Mouse (Mus musculus): ENCODE results near the gene Pla2g4e. TPM values are rescaled to one million over a fixed set of nuclear protein-coding genes. Genes with fewer than 3 reads are reported as not detected.
"Not testable (repeated sequence)": the region's sequence is repeated elsewhere in the genome, so short reads cannot be mapped to it uniquely, and the experiment has no call there.

Gene Pla2g4e
- polyA plus RNA-seq, 1 experiment from 2014 or later, result not detected

- no peaks in the 10 kb centered on the region for H3K9me3 ChIP-seq (replicated peaks; ENCODE audit: low read length)
- DNase-seq (ENCODE audit: low spot score) (no peak), ATAC-seq (replicated peaks; ENCODE audit: low FRiP score, low read depth) (no peak)
- H3K4me3 ChIP-seq (replicated peaks; ENCODE audit: low read depth, low read length), result no peak overlapping the region
- no peak overlapping the region for H3K4me2 ChIP-seq (ENCODE audit: low read length)
- no peak overlapping the region for H3K27ac ChIP-seq
- no peak for TF ChIP-seq CTCF (IDR thresholded peaks at IDR 0.05; ENCODE audit: low read depth)
- H3K9ac ChIP-seq (ENCODE audit: low read depth, low read length), result no peak overlapping the region
- H3K27me3 ChIP-seq (ENCODE audit: insufficient read depth, low read length), result no peaks in the 10 kb centered on the region
- 78% methylated on average over 5 of the region's 5 CpGs for WGBS
- no peaks in the 10 kb centered on the region for H3K4me1 ChIP-seq (replicated peaks; ENCODE audit: insufficient read depth, low read length)
- H3K36me3 ChIP-seq (ENCODE audit: insufficient read depth, low read length), result no peaks in the 10 kb centered on the region
Observed at GRCm38 (mm10) chr2:120242791-120243467, 2.2 kb downstream of the Pla2g4e start.

- H3K27me3 ChIP-seq (ENCODE audit: insufficient read depth, low read length); DNase-seq (ENCODE audit: low spot score); H3K9ac ChIP-seq (ENCODE audit: low read depth, low read length); H3K27ac ChIP-seq; H3K4me2 ChIP-seq (ENCODE audit: low read length); ATAC-seq (replicated peaks; ENCODE audit: low FRiP score, low read depth); H3K36me3 ChIP-seq (ENCODE audit: insufficient read depth, low read length); H3K4me1 ChIP-seq (replicated peaks; ENCODE audit: insufficient read depth, low read length); H3K9me3 ChIP-seq (replicated peaks; ENCODE audit: low read length); H3K4me3 ChIP-seq (replicated peaks; ENCODE audit: low read depth, low read length): not testable (repeated sequence)
- 88% methylated on average over 7 of the region's 9 CpGs for WGBS
Observed at GRCm38 (mm10) chr2:120238733-120239132, 6.4 kb downstream of the Pla2g4e start.

GRCm38 (mm10) chr2:120237784-120238183 lies 7.4 kb downstream of the Pla2g4e start:
- Histone ChIP-seq H3K4me2 (ENCODE audit: low read length) (no peak overlapping the region), H3K27me3 (ENCODE audit: insufficient read depth, low read length) (no peaks in the 10 kb centered on the region), H3K4me1 (replicated peaks; ENCODE audit: insufficient read depth, low read length) (no peaks in the 10 kb centered on the region), H3K9me3 (replicated peaks; ENCODE audit: low read length) (no peaks in the 10 kb centered on the region), H3K36me3 (ENCODE audit: insufficient read depth, low read length) (no peaks in the 10 kb centered on the region), H3K9ac (ENCODE audit: low read depth, low read length) (no peak overlapping the region), H3K27ac (no peak overlapping the region), H3K4me3 (replicated peaks; ENCODE audit: low read depth, low read length) (no peak overlapping the region)
- WGBS, result 78% methylated on average over 5 of the region's 5 CpGs
- ATAC-seq (replicated peaks; ENCODE audit: low FRiP score, low read depth), result no peak
- DNase-seq (ENCODE audit: low spot score), result no peak
- no peak for TF ChIP-seq CTCF (IDR thresholded peaks at IDR 0.05; ENCODE audit: low read depth)

GRCm38 (mm10) chr2:120235947-120236640 lies 9.0 kb downstream of the Pla2g4e start:
- no peak overlapping the region for H3K4me3 ChIP-seq (replicated peaks; ENCODE audit: low read depth, low read length)
- no peaks in the 10 kb centered on the region for H3K36me3 ChIP-seq (ENCODE audit: insufficient read depth, low read length)
- H3K9me3 ChIP-seq (replicated peaks; ENCODE audit: low read length), result no peaks in the 10 kb centered on the region
- H3K9ac ChIP-seq (ENCODE audit: low read depth, low read length), result no peak overlapping the region
- ATAC-seq (replicated peaks; ENCODE audit: low FRiP score, low read depth), result no peak
- H3K27ac ChIP-seq, result no peak overlapping the region
- H3K27me3 ChIP-seq (ENCODE audit: insufficient read depth, low read length), result no peaks in the 10 kb centered on the region
- no peaks in the 10 kb centered on the region for H3K4me1 ChIP-seq (replicated peaks; ENCODE audit: insufficient read depth, low read length)
- TF ChIP-seq CTCF (IDR thresholded peaks at IDR 0.05; ENCODE audit: low read depth), result no peak
- no peak for DNase-seq (ENCODE audit: low spot score)
- 85% methylated on average over 3 of the region's 3 CpGs for WGBS
- no peak overlapping the region for H3K4me2 ChIP-seq (ENCODE audit: low read length)

GRCm38 (mm10) chr2:120235381-120235780 lies 9.8 kb downstream of the Pla2g4e start:
- WGBS, result 50% methylated on average over 3 of the region's 3 CpGs
- no peak for DNase-seq (ENCODE audit: low spot score)
- no peak for TF ChIP-seq CTCF (IDR thresholded peaks at IDR 0.05; ENCODE audit: low read depth)
- H3K27me3 ChIP-seq (ENCODE audit: insufficient read depth, low read length), result no peaks in the 10 kb centered on the region
- no peaks in the 10 kb centered on the region for H3K36me3 ChIP-seq (ENCODE audit: insufficient read depth, low read length)
- no peak overlapping the region for H3K27ac ChIP-seq
- H3K9ac ChIP-seq (ENCODE audit: low read depth, low read length), result no peak overlapping the region
- no peak for ATAC-seq (replicated peaks; ENCODE audit: low FRiP score, low read depth)
- no peaks in the 10 kb centered on the region for H3K9me3 ChIP-seq (replicated peaks; ENCODE audit: low read length)
- no peaks in the 10 kb centered on the region for H3K4me1 ChIP-seq (replicated peaks; ENCODE audit: insufficient read depth, low read length)
- H3K4me2 ChIP-seq (ENCODE audit: low read length), result no peak overlapping the region
- no peak overlapping the region for H3K4me3 ChIP-seq (replicated peaks; ENCODE audit: low read depth, low read length)

- TF ChIP-seq CTCF (IDR thresholded peaks at IDR 0.05; ENCODE audit: low read depth), result no peak
- H3K27ac ChIP-seq, result no peak overlapping the region
- no peak overlapping the region for H3K4me3 ChIP-seq (replicated peaks; ENCODE audit: low read depth, low read length)
- no peak for ATAC-seq (replicated peaks; ENCODE audit: low FRiP score, low read depth)
- 53% methylated on average over 3 of the region's 3 CpGs for WGBS
- no peak overlapping the region for H3K9ac ChIP-seq (ENCODE audit: low read depth, low read length)
- no peaks in the 10 kb centered on the region for H3K36me3 ChIP-seq (ENCODE audit: insufficient read depth, low read length)
- no peak for DNase-seq (ENCODE audit: low spot score)
- H3K9me3 ChIP-seq (replicated peaks; ENCODE audit: low read length), result no peaks in the 10 kb centered on the region
- no peak overlapping the region for H3K4me2 ChIP-seq (ENCODE audit: low read length)
- H3K4me1 ChIP-seq (replicated peaks; ENCODE audit: insufficient read depth, low read length), result no peaks in the 10 kb centered on the region
- H3K27me3 ChIP-seq (ENCODE audit: insufficient read depth, low read length), result no peaks in the 10 kb centered on the region
Observed at GRCm38 (mm10) chr2:120231642-120232041, 13.5 kb downstream of the Pla2g4e start.
